Mouse (Mus musculus) neural tube, embryonic 12.5 days (tissue): ENCODE data around the gene Fam151a. TPM values are rescaled to one million over a fixed set of nuclear protein-coding genes. Genes with fewer than 3 reads are reported as not detected.
A peak's percentile ranks its signal among the peaks of the same experiment; 100 is the strongest.

Source experiments
- ATAC-seq: fragments of 200-750 bp; cut with Nextera tagmentation; 2 replicates; pipeline ENCODE4 v1.8.0; 2017; ENCODE audit warnings: low read depth, mild to moderate bottlenecking, moderate TSS enrichment, moderate library complexity; ENCODE audit not compliant: low FRiP score
- H3K27ac ChIP-seq: fragments of 300-500 bp; sonication (generic); 2 replicates; pipeline ENCODE4 v1.5.1; 2016
- H3K27me3 ChIP-seq: fragments of 300-500 bp; sonication (generic); replicated peaks from 2 replicates; pipeline ENCODE4 v1.6.1; 2016; ENCODE audit warnings: mild to moderate bottlenecking
- H3K36me3 ChIP-seq: fragments of 300-500 bp; sonication (generic); 2 replicates; pipeline ENCODE4 v1.6.1; 2016; ENCODE audit warnings: mild to moderate bottlenecking
- H3K4me1 ChIP-seq: fragments of 300-500 bp; sonication (generic); 2 replicates; pipeline ENCODE4 v1.6.1; 2016
- H3K4me2 ChIP-seq: fragments of 300-500 bp; sonication (generic); replicated peaks from 2 replicates; pipeline ENCODE4 v1.6.1; 2016; ENCODE audit warnings: mild to moderate bottlenecking
- H3K4me3 ChIP-seq: fragments of 300-500 bp; sonication (generic); 2 replicates; pipeline ENCODE4 v1.5.1; 2016
- H3K9ac ChIP-seq: fragments of 300-500 bp; sonication (generic); 2 replicates; pipeline ENCODE4 v1.6.1; 2016; ENCODE audit warnings: mild to moderate bottlenecking
- H3K9me3 ChIP-seq: fragments of 300-500 bp; sonication (generic); 2 replicates; pipeline ENCODE4 v1.6.1; 2016; ENCODE audit warnings: mild to moderate bottlenecking
- WGBS: fragments of 180-500 bp; shearing (Covaris S2); methylation state at CpG from one replicate; pipeline ENCODE4 v1.1.7; 2016; 5-methylcytosine and 5-hydroxymethylcytosine counted together
- polyA plus RNA-seq: library from polyadenylated mRNA; unstranded; fragments of >200 nt; fragmentation: Nextera tagmentation; extraction: Ambion mirVana; gene quantifications from 2 replicates; pipeline ENCODE4 v1.2.1, GENCODE M21; 2016

The Fam151a gene
- polyA plus RNA-seq: not detected in 2 replicates

GRCm38 (mm10) chr4:106733636-106734035, at the start of gene Fam151a:
Fam151a (plus strand) TSS chr4:106733889.
- H3K9ac ChIP-seq: no peak within 1 kb of the TSS
- H3K27me3 ChIP-seq: no peaks in the 10 kb centered on the region
- no peak within 1 kb of the TSS for H3K27ac ChIP-seq
- H3K4me1 ChIP-seq: no peaks in the 10 kb centered on the region
- no peak within 1 kb of the TSS for H3K4me2 ChIP-seq
- ATAC-seq: no peak
- WGBS: 69% methylated on average over 4 of the region's 4 CpGs
- H3K4me3 ChIP-seq: no peak within 1 kb of the TSS
- H3K36me3 ChIP-seq: no peaks in the 10 kb centered on the region
- no peaks in the 10 kb centered on the region for H3K9me3 ChIP-seq

GRCm38 (mm10) chr4:106688636-106689296, 44.9 kb upstream of the Fam151a start:
- ATAC-seq: no peak
- 47% methylated on average over 3 of the region's 3 CpGs for WGBS

GRCm38 (mm10) chr4:106693841-106694430, 39.8 kb upstream of the Fam151a start:
- no peaks in the 10 kb centered on the region; the same call in 1 of the 2 replicates for H3K27me3 ChIP-seq
- no peaks in the 10 kb centered on the region for H3K36me3 ChIP-seq
- no peak overlapping the region for H3K4me3 ChIP-seq
- no peak overlapping the region for H3K27ac ChIP-seq
- no peak overlapping the region for H3K9ac ChIP-seq
- H3K4me2 ChIP-seq: no peak overlapping the region
- H3K4me1 ChIP-seq: no peaks in the 10 kb centered on the region
- WGBS: 82% methylated on average over 15 of the region's 15 CpGs
- no peak for ATAC-seq
- H3K9me3 ChIP-seq: no peaks in the 10 kb centered on the region

More at GRCm38 (mm10) chr4:106688636-106689296, 44.9 kb upstream of the Fam151a start:
- H3K9ac ChIP-seq: no peak overlapping the region
- no peaks in the 10 kb centered on the region for H3K27me3 ChIP-seq
- H3K4me1 ChIP-seq: no peaks in the 10 kb centered on the region
- no peak overlapping the region for H3K27ac ChIP-seq
- no peaks in the 10 kb centered on the region for H3K36me3 ChIP-seq
- no peaks in the 10 kb centered on the region for H3K9me3 ChIP-seq
- no peak overlapping the region for H3K4me2 ChIP-seq
- H3K4me3 ChIP-seq: no peak overlapping the region

- 18% methylated on average over 9 of the region's 9 CpGs for WGBS
- H3K4me2 ChIP-seq: peak overlapping the region; percentile 16; the same call in 1 of the 2 replicates
- no peak overlapping the region for H3K9ac ChIP-seq
Measured at GRCm38 (mm10) chr4:106699989-106700388, 33.7 kb upstream of the Fam151a start.

GRCm38 (mm10) chr4:106700798-106701197, 32.9 kb upstream of the Fam151a start:
- no peak overlapping the region for H3K27ac ChIP-seq

More at GRCm38 (mm10) chr4:106699989-106700388, 33.7 kb upstream of the Fam151a start:
- peaks cover 10% of the 10 kb centered on the region; the same call in 1 of the 2 replicates for H3K4me1 ChIP-seq
- H3K36me3 ChIP-seq: no peaks in the 10 kb centered on the region
- H3K27ac ChIP-seq: no peak overlapping the region
- ATAC-seq: peak; percentile 57
- no peak overlapping the region for H3K4me3 ChIP-seq
- H3K27me3 ChIP-seq: no peaks in the 10 kb centered on the region; the same call in 1 of the 2 replicates
- no peaks in the 10 kb centered on the region for H3K9me3 ChIP-seq

GRCm38 (mm10) chr4:106703956-106704355, 29.7 kb upstream of the Fam151a start:
- peak overlapping the region; percentile 15 for H3K27ac ChIP-seq
- H3K4me2 ChIP-seq: no peak overlapping the region
- H3K9ac ChIP-seq: no peak overlapping the region
- no peaks in the 10 kb centered on the region for H3K9me3 ChIP-seq
- no peak overlapping the region for H3K4me3 ChIP-seq
- WGBS: 82% methylated on average over 10 of the region's 10 CpGs
- no peaks in the 10 kb centered on the region for H3K27me3 ChIP-seq
- no peak for ATAC-seq
- peaks cover 15% of the 10 kb centered on the region; the same call in 1 of the 2 replicates for H3K4me1 ChIP-seq
- H3K36me3 ChIP-seq: no peaks in the 10 kb centered on the region

More at GRCm38 (mm10) chr4:106700798-106701197, 32.9 kb upstream of the Fam151a start:
- no peak for ATAC-seq
- 37% methylated on average over 4 of the region's 4 CpGs for WGBS
- no peak overlapping the region for H3K4me2 ChIP-seq
- H3K9me3 ChIP-seq: no peaks in the 10 kb centered on the region
- peaks cover 10% of the 10 kb centered on the region; the same call in 1 of the 2 replicates for H3K4me1 ChIP-seq
- no peaks in the 10 kb centered on the region; the same call in 1 of the 2 replicates for H3K27me3 ChIP-seq
- no peak overlapping the region for H3K4me3 ChIP-seq
- H3K9ac ChIP-seq: no peak overlapping the region
- no peaks in the 10 kb centered on the region for H3K36me3 ChIP-seq

- H3K27me3 ChIP-seq: no peaks in the 10 kb centered on the region
- no peak overlapping the region for H3K4me2 ChIP-seq
- peak; percentile 12; the same call in 1 of the 2 replicates for ATAC-seq
- H3K27ac ChIP-seq: peak overlapping the region; percentile 15; the same call in 1 of the 2 replicates
- no peaks in the 10 kb centered on the region for H3K9me3 ChIP-seq
- no peak overlapping the region for H3K9ac ChIP-seq
- H3K4me3 ChIP-seq: no peak overlapping the region
- peaks cover 15% of the 10 kb centered on the region; the same call in 1 of the 2 replicates for H3K4me1 ChIP-seq
- no peaks in the 10 kb centered on the region for H3K36me3 ChIP-seq
- 62% methylated on average over 11 of the region's 11 CpGs for WGBS
Measured at GRCm38 (mm10) chr4:106704416-106704815, 29.3 kb upstream of the Fam151a start.

- Histone ChIP-seq H3K9ac (no peak overlapping the region), H3K4me2 (no peak overlapping the region), H3K36me3 (no peaks in the 10 kb centered on the region), H3K4me1 (peaks cover 15% of the 10 kb centered on the region; the same call in 1 of the 2 replicates), H3K27ac (no peak overlapping the region), H3K9me3 (no peaks in the 10 kb centered on the region), H3K4me3 (no peak overlapping the region), H3K27me3 (no peaks in the 10 kb centered on the region)
- WGBS: 38% methylated on average over 8 of the region's 8 CpGs
- ATAC-seq: no peak
Measured at GRCm38 (mm10) chr4:106705096-106705665, 28.5 kb upstream of the Fam151a start.

GRCm38 (mm10) chr4:106707957-106708356, 25.7 kb upstream of the Fam151a start:
- H3K4me3 ChIP-seq: no peak overlapping the region
- no peaks in the 10 kb centered on the region for H3K36me3 ChIP-seq
- no peaks in the 10 kb centered on the region for H3K27me3 ChIP-seq
- 36% methylated on average over 5 of the region's 5 CpGs for WGBS
- H3K27ac ChIP-seq: no peak overlapping the region
- H3K9ac ChIP-seq: no peak overlapping the region
- peaks cover 4% of the 10 kb centered on the region; the same call in 1 of the 2 replicates for H3K4me1 ChIP-seq
- H3K9me3 ChIP-seq: no peaks in the 10 kb centered on the region
- H3K4me2 ChIP-seq: 0 out of 2 replicates have a peak overlapping the region, but pooled peaks have one; percentile 26
- ATAC-seq: no peak

- Histone ChIP-seq H3K27ac (no peak overlapping the region), H3K9me3 (no peaks in the 10 kb centered on the region), H3K4me3 (no peak overlapping the region), H3K4me1 (peaks cover 4% of the 10 kb centered on the region; the same call in 1 of the 2 replicates), H3K9ac (no peak overlapping the region), H3K4me2 (0 out of 2 replicates have a peak overlapping the region, but pooled peaks have one; percentile 26), H3K36me3 (no peaks in the 10 kb centered on the region), H3K27me3 (no peaks in the 10 kb centered on the region)
- peak; percentile 45; the same call in 1 of the 2 replicates for ATAC-seq
- 3% methylated on average over 8 of the region's 8 CpGs for WGBS
Measured at GRCm38 (mm10) chr4:106708408-106708807, 25.3 kb upstream of the Fam151a start.

- no peak overlapping the region for H3K9ac ChIP-seq
- H3K4me2 ChIP-seq: no peak overlapping the region
- peaks cover 6% of the 10 kb centered on the region; the same call in 1 of the 2 replicates for H3K4me1 ChIP-seq
- H3K4me3 ChIP-seq: no peak overlapping the region
- no peak overlapping the region for H3K27ac ChIP-seq
- H3K27me3 ChIP-seq: no peaks in the 10 kb centered on the region
- ATAC-seq: no peak
- H3K36me3 ChIP-seq: no peaks in the 10 kb centered on the region
- H3K9me3 ChIP-seq: no peaks in the 10 kb centered on the region
- WGBS: 90% methylated on average over 6 of the region's 6 CpGs
Measured at GRCm38 (mm10) chr4:106713622-106714021, 20.1 kb upstream of the Fam151a start.

- Histone ChIP-seq H3K9me3 (no peaks in the 10 kb centered on the region), H3K4me3 (no peak overlapping the region), H3K9ac (no peak overlapping the region), H3K27me3 (no peaks in the 10 kb centered on the region), H3K36me3 (no peaks in the 10 kb centered on the region), H3K4me2 (no peak overlapping the region), H3K4me1 (no peaks in the 10 kb centered on the region), H3K27ac (no peak overlapping the region)
- WGBS: 91% methylated on average over 4 of the region's 4 CpGs
- no peak for ATAC-seq
Measured at GRCm38 (mm10) chr4:106720631-106721030, 13.1 kb upstream of the Fam151a start.
